Mouse (Mus musculus) spleen, adult 18-20 months (tissue): ENCODE results near the gene Prrt4.
A peak's percentile ranks its signal among the peaks of the same experiment; 100 is the strongest.
"Not testable (repeated sequence)": the region's sequence is repeated elsewhere in the genome, so short reads cannot be mapped to it uniquely, and the experiment has no call there.

Source experiments
- DNase-seq, 2 experiments: peaks; one replicate each; pipeline ENCODE4 v3.0.0; 2022; ENCODE audit warnings: mixed read lengths in 2 of 2

Prrt4 gene

DNA sequence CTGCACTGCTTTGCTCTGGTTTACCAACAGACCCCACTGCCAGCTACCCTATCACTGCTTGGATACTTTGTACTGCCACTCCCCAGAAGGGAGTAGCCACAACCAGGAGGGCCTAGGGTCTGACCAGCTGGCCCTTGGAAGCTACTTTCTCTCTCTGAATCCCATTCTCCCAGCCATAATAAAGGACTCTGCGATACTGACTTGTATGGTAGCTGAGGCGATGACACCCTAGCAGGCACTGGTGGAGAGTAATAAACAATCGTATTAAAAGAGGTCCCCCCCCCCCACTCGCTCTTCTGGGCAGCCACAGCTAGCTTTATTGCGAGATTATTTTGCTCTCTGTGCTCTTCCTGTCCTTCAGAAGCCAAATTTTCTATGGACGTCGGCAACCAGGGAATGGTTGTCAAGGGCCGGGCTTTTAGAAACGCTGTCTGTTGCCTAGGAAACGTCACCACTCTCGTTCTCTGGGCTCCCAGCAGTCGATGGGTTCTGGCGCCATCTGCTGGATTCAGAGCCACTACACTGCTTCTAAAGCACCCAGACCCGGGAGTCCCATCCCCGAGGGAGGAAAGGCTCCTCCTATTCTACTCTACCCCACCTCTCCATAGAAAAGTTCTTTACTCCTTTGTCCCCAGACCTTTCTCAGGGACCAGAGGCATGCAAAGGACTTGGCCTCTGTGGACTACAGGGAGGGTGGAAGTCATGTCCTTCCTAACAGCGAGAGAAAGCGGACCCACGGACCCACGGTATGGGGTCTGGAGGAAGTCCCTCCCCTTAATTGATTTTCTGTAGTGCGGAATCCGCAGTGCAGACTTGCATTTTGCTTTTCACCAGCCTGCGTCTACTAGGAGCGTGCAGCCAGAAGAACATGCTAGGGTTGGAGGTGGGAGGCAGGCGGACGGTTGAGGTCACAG is 19.2 kb upstream of the Prrt4 start:
- peak; percentile 60 to 76 for DNase-seq

DNA sequence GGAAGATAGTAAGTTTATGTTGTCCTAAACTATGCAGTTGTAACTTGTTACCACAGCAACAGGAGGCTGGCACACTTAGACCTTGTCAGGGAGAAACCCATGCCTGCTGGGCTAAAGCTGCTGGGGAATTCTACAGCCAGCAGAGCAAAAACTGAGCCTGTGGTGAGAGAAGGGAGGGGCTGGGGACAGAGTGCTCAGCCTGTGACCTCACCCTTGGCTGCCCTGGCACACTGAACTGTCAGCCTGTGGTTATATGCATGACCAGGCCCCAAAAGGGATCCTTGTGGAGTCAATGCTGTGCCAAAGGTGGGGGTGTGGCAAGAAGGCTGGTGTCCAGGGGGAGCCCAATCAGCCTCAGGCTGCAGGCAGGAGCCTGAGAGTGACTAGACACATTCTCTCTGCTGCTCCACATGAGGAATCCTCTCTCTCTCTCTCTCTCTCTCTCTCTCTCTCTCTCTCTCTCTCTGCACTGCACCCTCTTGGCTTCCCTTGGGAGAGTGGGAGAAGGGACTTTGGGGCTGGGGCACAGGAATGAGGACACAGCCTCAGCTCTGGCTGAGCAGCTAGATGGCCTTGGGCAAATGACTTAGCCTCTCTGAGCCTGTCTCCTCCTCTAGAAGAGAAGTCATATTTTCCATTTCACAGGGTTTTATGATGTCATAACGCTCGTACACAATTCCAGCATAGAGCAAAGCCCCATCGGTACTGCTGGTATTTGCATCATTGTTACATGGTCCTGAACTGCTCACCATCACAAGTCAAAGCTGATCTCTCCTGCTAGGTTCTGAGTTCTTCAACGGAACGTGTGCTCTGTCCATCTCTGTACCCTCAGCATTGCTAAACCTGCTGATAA is 16.7 kb upstream of the Prrt4 start:
- DNase-seq = no peak

DNA sequence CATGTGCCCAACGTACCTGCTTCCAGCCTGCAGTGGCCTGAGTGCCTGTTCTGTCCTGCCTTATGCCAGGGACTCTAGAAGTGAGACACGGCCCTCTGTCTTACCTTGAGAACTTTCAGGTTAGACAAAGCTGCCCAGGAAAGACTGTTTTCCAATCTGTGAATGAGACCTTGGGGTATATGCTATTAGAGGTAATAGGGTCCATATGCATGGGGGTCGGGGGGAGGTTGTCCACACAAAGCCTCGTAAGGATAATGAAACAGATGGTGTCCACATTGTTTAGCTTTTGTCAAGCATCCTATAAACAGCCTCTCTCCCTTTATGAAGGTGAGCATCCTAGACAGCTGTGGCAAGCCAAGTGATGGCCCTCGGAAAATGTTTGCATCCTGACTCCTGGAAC is 15.8 kb upstream of the Prrt4 start:
- no peak for DNase-seq

DNA sequence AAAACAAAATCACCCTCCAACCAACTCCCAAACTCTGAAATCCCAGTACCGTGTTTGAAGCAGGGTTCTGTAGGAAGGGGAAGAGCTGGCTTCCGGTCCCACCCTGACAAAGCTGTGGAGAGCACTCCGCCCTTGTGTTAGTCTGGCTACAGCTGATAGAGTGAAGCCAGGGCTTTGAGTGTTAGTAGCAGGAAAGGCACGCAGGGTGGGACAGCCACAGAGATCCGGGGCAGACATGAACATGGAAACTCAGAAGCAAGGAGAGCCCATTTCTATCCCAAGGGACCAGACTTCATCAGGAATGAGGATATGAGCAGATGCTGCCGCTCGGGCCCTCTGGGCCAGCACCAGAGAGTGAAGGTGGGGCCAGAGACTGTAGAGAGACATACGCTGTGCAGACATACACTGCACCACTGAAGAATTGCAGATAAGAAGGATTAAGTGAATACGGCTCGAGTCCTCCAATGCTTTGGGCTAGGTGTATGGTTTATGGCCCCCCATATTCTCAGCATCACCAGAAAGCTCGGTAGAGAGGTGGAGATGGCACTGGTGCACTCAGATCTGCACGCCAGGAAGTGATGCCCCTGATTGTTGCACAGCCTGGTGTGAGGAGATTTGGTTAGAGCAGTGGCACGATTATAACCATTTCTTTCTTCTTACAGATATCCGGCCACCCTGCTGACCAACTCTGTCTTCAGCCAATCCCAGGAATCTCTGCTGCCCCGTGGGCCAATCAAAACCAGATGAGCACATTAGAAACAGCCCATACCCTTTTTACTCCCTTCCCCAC is 14.8 kb upstream of the Prrt4 start:
- no peak for DNase-seq

DNA sequence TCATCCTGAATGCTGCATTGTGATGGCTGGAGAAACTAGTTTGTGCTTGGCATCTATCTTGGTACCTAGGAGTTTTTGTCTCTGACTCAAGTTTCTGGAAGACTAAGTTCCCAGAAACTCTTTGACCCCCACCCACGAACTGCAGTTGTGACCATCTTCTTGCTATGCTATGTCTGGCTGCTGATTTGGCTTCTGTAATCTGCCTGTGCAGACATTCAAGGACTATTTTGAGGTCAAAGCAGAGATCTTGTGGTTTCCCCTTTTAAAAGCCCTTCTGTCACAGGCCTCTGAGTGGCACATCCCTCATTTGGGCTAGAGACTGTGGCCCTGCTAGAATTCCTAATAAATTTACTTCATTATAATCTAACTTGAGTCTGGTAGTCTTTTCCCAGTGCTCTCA is 8.6 kb upstream of the Prrt4 start:
- DNase-seq = no peak

DNA sequence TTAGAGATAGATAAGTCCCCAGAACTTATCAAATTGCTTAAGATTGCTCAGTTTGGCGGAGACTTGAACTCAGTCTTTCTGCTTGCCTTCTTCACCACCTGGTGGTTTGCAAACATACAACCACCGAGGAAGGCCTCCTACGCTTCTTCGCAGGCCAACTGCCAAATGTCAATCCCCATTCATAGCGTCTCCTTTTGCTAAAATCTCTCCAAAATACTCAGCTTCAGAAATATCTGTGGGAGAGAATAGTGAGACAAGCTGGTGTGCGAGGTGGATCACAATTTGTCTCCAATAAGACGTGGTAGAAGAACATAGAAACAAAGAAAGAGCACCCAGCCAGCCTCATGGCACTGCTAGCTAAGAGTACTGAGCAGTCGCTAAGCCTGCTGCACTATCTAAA is 459 bp upstream of the Prrt4 start:
- no peak for DNase-seq

DNA sequence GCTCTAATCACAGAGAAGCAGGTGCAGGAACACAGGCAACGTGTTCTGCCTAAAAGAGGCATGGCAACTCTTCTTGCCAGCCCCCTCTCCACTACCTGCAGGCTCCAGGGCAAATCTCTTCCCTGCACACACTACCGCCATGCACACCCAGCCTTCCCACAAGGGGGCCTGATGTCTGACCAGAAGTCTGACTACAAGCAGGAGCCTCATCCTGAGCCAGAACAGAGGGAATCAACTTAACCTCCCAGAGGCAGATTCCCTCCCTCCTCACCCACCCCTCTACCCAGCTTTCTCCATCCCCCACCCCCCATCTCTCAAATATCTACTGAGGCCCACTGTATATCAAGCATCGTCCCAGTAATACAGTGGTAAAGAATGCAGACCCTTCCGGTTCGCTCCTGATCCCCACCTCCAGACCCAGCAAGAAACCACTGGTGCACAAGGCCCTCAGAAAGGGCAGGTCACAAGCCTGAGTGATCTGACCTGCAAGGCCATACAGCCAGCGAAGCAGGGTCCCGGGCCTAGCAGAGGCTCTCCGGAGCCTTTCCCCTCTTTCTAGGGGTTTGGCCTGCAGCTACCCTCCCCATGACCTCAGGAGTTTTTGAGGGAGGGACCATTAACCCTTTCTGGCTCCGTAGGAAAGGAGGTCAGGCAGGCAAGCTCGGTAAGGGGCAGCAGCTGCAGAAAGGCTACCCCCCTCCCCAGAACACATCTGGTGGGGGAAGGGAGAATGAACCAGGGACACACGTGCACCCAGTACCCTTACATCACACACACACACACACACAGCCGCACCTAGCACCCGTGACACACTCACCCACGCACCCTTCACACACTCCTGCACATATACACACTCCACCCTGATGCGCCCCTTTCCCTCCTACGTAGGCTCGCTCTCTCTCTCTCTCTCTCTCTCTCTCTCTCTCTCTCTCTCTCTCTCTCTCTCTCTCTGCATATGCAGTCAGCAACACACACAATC is 1.2 kb downstream of the Prrt4 start:
- DNase-seq = no peak

DNA sequence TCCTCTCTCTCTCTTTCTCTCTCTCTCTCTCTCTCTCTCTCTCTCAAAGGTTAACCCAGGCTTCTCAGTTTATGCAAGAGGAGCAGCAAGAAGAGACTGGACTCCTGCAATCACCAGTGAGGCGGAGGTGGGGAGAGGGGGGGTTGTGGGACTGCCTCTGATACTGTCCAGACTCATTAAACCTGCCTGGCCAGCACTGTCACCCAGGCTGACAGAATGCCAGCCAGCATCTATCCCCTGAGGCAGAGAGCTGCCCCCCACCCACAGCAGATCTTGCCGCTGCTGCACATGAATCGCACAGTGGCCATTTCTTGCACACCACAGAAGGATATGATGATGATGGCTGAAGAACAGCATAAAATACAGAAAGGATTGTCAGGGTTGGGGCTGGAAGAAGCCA is 4.3 kb downstream of the Prrt4 start:
- DNase-seq = no peak

DNA sequence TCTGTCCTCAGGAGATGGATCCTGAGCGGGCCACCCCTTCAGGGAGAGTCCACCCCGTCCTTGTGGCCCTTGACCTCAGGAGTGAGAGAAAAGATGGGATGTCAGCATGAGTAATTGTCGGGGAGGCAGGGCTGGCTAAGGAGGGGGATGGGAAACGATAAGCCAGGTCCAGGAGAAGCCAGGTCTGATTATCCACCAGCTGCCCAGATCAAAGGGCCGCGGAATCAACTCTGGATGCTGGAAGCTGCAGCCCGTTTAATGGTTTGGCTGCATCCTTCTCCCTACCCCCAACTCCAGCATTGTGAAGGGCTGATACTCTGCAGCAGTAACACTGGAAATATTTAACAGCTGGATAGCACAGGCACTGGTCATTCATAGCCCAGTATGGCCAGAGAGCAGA is 5.0 kb downstream of the Prrt4 start:
- no peak for DNase-seq

DNA sequence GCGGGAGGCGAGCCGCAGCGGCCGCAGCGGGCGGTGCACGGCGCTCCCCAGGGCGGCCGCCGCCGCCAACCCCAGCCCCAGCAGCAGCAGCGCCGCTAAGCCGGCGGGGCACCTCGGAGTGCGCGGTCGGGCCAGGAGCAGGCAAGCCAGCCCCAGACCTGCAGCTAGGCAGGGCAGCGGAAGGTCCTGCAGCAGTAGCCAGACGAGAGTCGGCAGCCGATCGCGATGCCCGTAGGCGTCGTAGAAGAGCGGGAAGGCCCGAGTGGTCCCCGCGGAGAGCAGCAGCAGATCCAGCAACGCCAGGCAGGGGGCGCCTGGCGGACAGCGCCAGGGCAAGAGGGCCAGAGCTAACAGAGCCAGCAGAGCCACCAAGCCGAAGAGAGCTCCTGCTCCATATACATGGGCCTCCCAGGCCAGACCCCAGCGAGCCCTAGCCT is 8.4 kb downstream of the Prrt4 start:
- DNase-seq = peak; percentile 58 to 76

DNA sequence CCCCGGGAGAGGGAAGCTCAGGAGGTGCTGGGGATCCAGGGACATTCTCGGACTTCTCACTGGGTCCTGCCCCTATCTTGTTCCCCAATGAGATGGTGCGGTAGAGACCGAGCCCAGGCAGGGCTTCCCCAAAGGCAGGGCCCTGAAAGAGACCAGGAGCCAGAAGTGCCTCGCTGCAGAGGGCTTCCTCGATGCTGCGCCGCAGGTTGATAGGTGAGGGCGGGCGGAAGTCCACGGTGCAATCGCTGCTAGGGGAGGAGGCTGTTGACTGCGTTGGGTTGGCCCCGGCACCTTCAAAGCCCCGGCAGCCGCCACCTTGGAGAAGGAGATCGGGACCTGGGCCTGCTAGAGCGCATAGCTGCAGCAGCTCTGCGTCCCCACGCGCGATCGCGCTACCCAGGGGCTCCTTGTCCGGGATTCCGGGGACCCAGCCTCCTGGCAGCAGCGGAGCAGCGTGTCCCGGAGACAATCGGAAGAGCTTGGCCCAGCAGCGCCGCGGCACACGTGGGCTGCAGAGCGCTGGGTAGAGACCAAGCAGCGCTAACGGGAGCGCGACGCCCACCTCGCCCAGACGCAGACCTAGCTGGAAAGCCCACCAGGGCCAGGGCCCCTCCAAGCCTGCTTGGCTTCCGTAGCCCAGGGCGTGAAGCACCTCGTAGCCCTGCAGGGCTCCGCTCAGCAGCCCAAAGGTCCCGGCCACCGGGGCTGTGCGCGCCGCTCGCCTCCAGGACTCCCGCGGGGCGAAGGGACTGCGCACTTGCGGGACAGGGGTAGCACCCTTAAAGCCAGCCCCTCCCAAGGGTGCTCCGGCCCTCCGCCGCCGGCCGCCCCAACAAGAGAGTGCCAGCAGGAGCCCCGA is 9.1 kb downstream of the Prrt4 start:
- peak; percentile 32 to 55 for DNase-seq

DNA sequence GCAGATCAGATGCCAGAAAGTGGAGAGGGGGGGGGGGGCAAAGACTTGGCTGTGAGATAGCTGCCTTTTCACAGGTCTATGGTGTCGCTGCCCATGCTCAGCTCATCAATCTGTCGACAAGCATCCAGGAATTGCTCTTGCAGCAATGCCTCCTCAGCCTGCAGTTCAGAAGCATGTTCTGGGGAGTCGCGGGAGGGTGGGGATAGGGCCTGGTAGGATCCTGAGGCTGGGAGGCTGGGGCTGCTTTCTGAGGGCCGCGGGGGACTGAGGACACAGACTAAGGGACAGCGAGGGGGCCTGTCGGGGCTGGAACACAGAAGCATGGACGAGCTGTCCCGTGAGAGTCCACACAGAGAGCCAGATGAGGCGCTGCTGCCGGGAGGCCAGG is 9.7 kb downstream of the Prrt4 start:
- no peak for DNase-seq

DNA sequence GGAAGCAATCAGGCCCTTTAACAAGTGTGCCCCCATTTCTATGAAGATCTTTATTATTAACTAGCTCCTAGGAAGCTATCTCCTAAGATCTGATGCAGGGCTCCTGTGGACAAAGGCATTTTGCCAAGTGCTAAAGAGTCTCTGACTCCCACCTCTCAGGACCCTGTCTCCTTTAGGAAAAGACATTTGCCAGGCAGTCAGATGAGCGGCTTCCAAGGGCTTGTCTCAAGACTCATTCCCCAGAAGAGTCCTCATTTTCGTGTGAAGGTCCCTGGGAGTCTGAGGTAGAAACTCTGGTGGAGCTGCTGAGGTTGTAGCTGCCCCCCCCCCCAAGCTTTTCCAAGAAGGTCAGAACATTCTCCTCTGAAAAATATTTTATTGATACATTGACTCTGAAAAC is 10.5 kb downstream of the Prrt4 start:
- no peak for DNase-seq

DNA sequence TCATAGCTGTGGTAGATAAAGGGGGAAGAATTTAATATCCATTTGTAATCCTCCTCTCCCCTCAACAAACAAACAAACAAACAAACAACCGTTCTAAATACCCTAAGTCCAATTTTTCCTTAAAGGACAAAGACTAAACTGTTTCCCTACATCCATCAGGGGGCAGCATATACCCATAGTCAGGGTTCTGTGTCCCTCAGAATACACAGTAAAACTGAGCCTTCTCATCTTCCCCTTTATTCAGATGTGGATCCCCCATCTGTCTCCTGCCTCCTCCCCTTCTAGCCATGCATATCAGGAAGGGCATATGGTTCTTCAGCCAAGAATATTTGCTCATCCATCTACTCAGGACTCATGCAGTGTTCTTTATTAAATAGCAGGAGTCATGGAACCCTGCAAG is 13.2 kb downstream of the Prrt4 start:
- peak in 1 of 2 experiments; percentile 22 for DNase-seq

DNA sequence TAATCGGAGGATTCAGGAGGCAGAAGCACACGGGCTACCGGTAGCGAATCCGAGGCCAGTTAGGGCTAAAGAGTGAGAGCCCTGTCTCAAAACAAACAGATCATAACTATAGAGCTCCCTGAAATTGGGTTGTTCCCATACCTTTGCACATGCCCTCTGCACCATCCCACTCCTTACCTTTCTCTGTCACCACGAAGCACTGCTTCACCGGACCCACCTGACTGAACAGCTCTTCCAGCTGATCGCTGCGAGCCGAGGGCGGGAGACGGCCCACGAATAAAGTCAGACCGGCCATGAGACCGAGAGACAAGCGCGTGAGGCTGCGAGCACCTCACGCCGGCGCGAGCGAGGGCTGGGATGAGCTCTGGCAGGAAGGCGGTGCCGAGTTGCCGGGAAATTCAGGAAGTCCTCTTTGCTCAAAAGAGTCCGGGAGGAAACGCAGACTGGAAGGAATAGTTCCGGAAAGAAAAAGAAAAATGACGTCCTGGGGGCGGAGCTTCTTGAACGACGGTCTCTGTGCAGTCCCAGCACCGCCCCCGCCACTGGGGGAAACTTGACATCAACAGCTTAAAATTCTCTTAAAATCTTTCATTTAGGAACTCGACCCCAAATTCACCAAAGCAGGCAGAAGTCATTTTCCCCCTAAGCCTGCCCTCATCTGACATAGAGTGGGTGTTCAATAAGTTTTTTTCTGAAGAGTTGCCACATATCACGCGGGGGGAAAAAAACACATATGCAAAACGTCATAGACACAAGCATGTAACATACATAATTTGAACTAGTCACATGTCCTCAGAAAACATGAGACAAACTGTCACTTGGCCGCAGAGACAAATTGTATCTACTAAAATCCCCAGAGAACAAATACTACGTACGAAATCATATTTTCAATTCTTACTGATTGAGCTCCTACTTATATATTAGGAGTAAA is 14.8 kb downstream of the Prrt4 start, which contains the start of gene Rbm28:
Rbm28 (minus strand) TSS at position 693 of the 931 bp plus-strand sequence.
- DNase-seq = peak; percentile 70 to 83

DNA sequence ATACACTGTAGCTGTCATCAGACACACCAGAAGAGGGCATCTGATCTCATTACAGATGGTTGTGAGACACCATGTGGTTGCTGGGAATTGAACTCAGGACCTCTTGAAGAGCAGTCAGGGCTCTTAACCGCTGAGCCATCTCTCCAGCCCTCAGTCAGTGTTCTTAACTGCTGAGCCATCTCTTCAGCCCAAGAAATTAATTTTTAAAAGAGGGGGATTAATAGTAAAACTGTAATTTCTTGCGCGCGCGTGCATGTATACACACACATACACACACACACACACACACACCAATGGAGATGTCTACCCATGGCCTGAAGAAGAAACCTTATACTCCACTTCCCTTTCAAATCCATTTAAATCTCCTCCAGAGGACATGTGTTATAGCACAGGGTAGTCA is 18.1 kb downstream of the Prrt4 start:
- not testable (repeated sequence) for DNase-seq

DNA sequence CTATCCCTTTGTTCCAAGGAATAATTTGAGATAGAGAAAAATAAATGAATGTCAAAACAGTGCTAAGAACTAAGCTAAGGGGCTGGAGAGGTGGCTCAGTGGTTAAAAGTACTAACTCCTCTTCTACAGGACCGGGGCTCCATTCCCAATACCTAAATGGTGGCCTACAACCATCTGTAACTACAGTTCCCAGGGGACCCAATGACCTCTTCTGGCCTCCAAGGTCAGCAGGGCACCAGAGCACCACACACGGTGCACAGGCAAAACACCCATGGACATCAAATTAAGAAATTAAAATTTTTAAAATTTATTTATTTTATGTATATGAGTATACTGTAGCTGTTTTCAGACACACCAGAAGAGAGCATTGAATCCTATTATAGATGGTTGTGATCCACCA is 18.6 kb downstream of the Prrt4 start:
- DNase-seq = no peak

DNA sequence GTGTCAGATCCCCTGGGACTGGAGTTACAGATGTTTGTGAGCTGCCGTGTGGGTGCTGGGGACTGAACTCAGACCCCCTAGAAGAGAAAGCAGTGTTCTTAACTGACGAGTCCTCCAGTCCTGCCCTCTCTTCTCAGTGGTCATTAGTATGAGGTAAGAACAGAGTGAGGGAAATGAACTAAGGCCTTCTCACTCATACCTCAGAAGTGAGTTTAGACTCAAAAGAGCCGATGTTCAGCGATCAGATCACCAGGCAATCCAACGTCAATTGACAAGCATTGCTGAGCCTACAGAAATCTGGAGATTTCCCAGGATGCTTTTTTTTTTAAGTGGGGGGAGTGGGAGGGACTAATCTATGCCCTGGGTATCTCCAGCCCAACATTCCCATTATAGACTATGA is 23.1 kb downstream of the Prrt4 start:
- DNase-seq = no peak

DNA sequence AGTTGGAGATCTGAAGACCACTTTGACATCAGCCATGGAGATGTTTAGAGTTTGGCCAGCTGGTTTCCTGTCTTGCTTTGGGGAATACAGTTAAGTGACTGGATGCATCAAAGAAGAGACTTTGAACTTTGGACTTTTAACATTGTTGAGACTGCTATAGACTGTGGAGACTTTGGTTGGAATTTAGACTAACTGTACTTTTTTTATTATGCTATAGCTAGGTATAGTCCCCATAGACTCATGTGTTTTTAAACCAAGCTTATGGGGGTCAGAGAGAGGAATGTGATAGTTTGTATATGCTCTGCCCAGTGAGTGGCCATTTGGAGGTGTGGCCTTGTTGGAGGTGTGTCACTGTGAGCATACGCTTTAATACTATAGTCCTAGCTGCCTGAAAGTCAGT is 29.4 kb downstream of the Prrt4 start:
- DNase-seq = no peak
